Mouse (Mus musculus) erythroblast, embryonic 14.5 days (primary cell): Measurements from ENCODE around the gene Zfp444.

Experiments
- GATA1 ChIP-seq: IDR thresholded peaks from 2 replicates; pipeline ENCODE4 v1.6.1; 2012; ENCODE audit warnings: low read length, inconsistent platforms, mixed read lengths
- TAL1 ChIP-seq: IDR thresholded peaks from 3 replicates; pipeline ENCODE4 v1.6.1; 2012; ENCODE audit warnings: low read length, inconsistent platforms, mixed read lengths

DNA sequence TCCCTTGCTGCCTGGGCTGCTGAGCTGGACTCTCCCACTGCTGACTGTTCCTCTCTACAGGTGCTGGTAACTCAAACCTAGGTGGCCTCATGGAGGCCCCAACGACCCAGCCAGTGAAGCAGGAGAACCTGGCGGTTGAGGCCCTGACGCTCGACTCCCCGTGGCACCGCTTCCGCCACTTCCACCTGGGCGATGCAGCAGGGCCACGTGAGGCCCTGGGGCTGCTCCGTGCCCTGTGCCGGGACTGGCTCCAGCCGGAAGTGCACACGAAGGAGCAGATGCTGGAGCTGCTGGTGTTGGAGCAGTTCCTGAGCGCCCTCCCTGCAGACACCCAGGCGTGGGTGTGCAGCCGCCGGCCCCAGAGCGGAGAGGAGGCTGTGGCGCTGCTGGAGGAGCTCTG, 11.8 kb downstream of the Zfp444 start:
- TF ChIP-seq GATA1 (no peak), TAL1 (no peak)
